Mouse (Mus musculus) embryonic facial prominence, embryonic 10.5 days (tissue): ENCODE results near the gene Ccl24. TPM values are rescaled to one million over a fixed set of nuclear protein-coding genes. Genes with fewer than 3 reads are reported as not detected.

Experiments used
- DNase-seq: peaks from one replicate; pipeline ENCODE4 v3.0.0-alpha.2; 2017; ENCODE audit warnings: low spot score
- H3K27ac ChIP-seq: fragments of 300-500 bp; sonication (generic); replicated peaks from 2 replicates; pipeline ENCODE4 v1.5.1; 2016; ENCODE audit warnings: mild to moderate bottlenecking
- H3K27me3 ChIP-seq: fragments of 300-500 bp; sonication (generic); replicated peaks from 2 replicates; pipeline ENCODE4 v1.6.1; 2016; ENCODE audit warnings: low read depth, mild to moderate bottlenecking; ENCODE audit not compliant: poor library complexity, severe bottlenecking
- H3K36me3 ChIP-seq: fragments of 300-500 bp; sonication (generic); replicated peaks from 2 replicates; pipeline ENCODE4 v1.6.1; 2016; ENCODE audit warnings: mild to moderate bottlenecking, moderate library complexity
- H3K4me1 ChIP-seq: fragments of 300-500 bp; sonication (generic); 2 replicates; pipeline ENCODE4 v1.6.1; 2016
- H3K4me3 ChIP-seq: fragments of 300-500 bp; sonication (generic); 2 replicates; pipeline ENCODE4 v1.5.1; 2016; ENCODE audit warnings: mild to moderate bottlenecking, moderate library complexity
- H3K9me3 ChIP-seq: fragments of 300-500 bp; sonication (generic); 2 replicates; pipeline ENCODE4 v1.6.1; 2016; ENCODE audit warnings: mild to moderate bottlenecking
- WGBS: fragments of 180-500 bp; shearing (Covaris S2); methylation state at CpG from one replicate; pipeline ENCODE4 v1.1.7; 2016; 5-methylcytosine and 5-hydroxymethylcytosine counted together
- polyA plus RNA-seq: library from polyadenylated mRNA; unstranded; fragments of >200 nt; fragmentation: Nextera tagmentation; extraction: Ambion mirVana; gene quantifications from 2 replicates; pipeline ENCODE4 v1.2.1, GENCODE M21; 2016

The Ccl24 gene
- polyA plus RNA-seq, 1 experiment from 2014 or later, result 0.86 TPM

DNA sequence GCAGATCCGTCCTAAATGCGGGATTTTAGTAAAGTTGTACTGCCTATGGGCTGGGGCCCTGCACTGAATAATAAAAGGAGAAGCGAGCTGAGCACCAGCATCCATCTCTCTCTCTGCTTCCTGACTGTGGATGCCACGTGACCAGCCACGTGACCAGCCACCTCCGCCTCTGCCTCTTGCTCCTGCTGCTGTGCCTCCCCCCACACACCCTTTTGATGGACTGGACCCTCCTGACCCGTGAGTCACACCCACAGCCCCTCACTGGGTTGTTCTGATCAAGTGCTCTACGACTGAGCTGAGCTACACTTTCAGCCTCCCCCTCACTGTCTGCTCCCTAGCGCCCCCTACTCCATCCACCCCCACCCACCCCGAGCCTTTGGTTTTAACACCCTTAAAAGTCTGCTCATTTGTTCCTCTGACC lies 35.0 kb downstream of the Ccl24 start:
- no peaks in the 10 kb centered on the region for H3K4me1 ChIP-seq
- 82% methylated on average over 10 of the region's 10 CpGs for WGBS
- no peaks in the 10 kb centered on the region for H3K27me3 ChIP-seq
- no peaks in the 10 kb centered on the region for H3K9me3 ChIP-seq
- H3K27ac ChIP-seq, result no peak overlapping the region
- H3K4me3 ChIP-seq, result no peak overlapping the region
- no peak for DNase-seq
- H3K36me3 ChIP-seq, result no peaks in the 10 kb centered on the region

DNA sequence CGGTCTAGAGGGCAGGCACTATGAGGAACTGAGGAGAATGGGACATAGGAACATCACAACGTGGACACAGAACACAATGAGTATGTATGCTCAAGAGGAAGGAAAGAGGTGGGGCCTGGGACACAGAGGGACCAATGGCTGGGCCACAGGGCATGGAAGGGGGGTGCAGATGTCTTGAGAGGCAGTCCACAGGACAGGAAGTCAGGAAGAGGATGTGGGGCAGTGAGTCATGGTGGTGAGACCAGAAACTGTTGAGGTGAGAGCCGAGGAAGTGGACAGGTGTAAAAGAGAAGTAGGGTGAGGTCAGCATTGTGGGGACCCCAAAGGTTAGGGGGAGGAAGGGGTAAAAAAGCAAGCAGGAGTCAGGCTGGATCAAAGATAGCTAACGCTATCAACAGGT lies 35.5 kb downstream of the Ccl24 start:
- no peak overlapping the region for H3K4me3 ChIP-seq
- H3K27me3 ChIP-seq, result no peaks in the 10 kb centered on the region
- no peak overlapping the region for H3K27ac ChIP-seq
- no peaks in the 10 kb centered on the region for H3K9me3 ChIP-seq
- 75% methylated on average over 4 of the region's 4 CpGs for WGBS
- H3K4me1 ChIP-seq, result no peaks in the 10 kb centered on the region
- DNase-seq, result no peak
- H3K36me3 ChIP-seq, result no peaks in the 10 kb centered on the region

DNA sequence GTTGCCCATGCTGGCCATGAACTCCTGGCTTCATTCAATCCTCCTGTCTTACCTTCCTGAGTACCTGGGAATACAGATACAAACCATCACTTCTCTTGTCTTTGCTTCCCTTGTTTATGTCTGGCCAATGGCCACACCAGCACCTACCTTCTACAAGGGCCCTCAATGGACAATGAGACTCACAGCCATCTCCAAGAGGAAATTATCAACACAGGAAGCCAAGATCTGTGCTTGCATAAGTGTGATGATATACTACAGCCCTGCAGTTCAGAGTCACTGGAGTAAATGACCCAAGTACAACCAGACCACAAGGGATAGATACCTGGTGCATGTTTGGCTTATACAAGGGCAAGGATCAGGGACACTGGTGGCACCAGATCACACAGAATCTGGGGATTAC lies 37.0 kb downstream of the Ccl24 start:
- no peak for DNase-seq

DNA sequence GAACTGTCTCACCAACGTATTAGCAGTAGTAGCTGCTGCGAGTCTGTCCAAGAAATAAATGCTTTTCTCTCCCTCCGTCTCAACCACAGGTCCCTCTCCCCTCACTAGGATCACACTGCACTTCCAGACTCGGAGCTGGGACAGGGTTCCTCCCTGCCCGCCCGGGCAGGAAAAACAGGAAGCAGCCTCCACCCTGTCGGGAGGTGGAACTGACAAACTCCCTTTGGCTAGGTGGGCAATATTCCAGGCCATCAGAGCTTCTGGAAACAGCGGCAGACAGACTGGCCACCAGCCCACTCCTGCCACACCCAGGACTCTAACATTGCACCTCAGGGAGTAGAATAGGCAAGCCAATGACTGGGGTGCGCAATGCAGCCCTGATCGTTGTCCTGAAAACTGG lies 39.4 kb downstream of the Ccl24 start:
- no peaks in the 10 kb centered on the region; the same call in 1 of the 2 replicates for H3K36me3 ChIP-seq
- WGBS, result 77% methylated on average over 10 of the region's 10 CpGs
- no peak overlapping the region for H3K4me3 ChIP-seq
- H3K9me3 ChIP-seq, result no peaks in the 10 kb centered on the region
- H3K27me3 ChIP-seq, result no peaks in the 10 kb centered on the region
- no peak for DNase-seq
- no peaks in the 10 kb centered on the region for H3K4me1 ChIP-seq
- no peak overlapping the region for H3K27ac ChIP-seq

More for the DNA sequence above, 37.0 kb downstream of the Ccl24 start:
- Histone ChIP-seq H3K27me3 (no peaks in the 10 kb centered on the region), H3K27ac (no peak overlapping the region), H3K9me3 (no peaks in the 10 kb centered on the region), H3K4me3 (no peak overlapping the region), H3K36me3 (no peaks in the 10 kb centered on the region; the same call in 1 of the 2 replicates), H3K4me1 (no peaks in the 10 kb centered on the region)

DNA sequence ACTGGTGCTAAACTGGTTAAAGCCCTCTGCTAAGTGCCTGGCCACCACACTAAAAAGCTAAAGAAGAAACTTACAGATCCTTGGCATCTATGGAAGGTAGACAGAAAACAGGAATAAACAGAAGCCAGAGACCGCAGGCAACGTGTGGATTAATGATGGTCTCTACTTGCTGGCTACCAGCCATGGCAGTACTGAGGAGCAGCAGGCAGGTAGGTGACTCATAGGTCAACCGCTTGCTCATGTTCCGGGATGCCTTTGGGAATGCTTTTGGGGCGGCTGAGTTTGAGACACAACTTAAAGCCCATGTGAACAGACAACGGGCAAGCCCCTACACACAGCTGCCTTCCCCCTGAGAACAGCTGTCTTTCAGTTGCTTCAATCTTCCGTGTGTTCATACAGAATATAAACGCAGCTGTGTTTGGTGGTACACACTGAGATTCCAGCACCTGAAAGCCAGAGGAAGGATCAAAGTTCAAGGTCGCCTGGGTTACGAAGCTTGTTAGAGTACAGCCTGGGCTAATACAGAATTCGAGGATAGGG lies 41.5 kb downstream of the Ccl24 start:
- no peak overlapping the region for H3K27ac ChIP-seq
- H3K9me3 ChIP-seq, result no peaks in the 10 kb centered on the region
- H3K4me3 ChIP-seq, result no peak overlapping the region
- no peak for DNase-seq
- WGBS, result 85% methylated on average over 11 of the region's 11 CpGs
- H3K27me3 ChIP-seq, result no peaks in the 10 kb centered on the region
- no peaks in the 10 kb centered on the region for H3K4me1 ChIP-seq
- H3K36me3 ChIP-seq, result peaks cover 9% of the 10 kb centered on the region; the same call in 1 of the 2 replicates

DNA sequence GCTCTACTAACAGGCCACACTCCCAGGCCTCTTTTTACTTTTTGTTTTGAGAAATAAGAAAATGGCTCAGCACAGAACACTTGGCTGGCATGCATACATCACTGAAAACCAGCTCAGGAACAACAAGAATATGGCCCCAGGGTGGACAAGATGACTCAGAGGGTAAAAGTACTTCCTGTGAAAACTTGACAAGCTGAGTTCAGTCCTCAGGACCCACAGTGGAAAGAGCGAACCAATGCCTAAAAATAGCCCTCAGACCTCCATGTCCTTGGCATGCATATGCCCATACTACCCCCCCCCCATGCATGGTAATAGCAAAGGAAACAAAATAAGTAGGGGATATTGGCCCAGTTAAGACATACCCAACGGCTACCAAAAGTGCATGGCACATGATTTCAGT lies 42.9 kb downstream of the Ccl24 start:
- Histone ChIP-seq H3K27me3 (no peaks in the 10 kb centered on the region), H3K4me3 (no peak overlapping the region), H3K36me3 (peaks cover 9% of the 10 kb centered on the region; the same call in 1 of the 2 replicates), H3K4me1 (peaks cover 4% of the 10 kb centered on the region; the same call in 1 of the 2 replicates), H3K9me3 (no peaks in the 10 kb centered on the region), H3K27ac (no peak overlapping the region)
- DNase-seq, result no peak
- WGBS, result 75% methylated on average over 2 of the region's 2 CpGs

DNA sequence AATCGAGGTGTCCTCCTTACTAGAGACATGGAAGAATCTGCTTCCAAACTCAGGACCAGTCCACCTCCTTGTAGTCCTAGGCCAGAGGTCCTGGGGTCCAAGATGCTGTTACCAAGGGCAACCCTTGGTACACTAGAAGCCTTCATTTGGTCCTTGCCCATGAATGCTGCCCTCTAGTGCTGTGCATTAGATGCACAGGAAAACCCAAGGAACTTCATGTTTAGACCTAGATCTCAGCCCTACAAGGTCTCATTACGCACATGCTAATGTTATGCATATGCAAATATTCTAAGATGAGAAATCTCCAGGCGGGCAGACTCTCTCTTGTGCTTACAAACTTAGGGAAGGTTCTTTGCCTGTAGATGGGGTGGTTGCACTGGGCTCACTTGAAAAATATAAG lies 43.5 kb downstream of the Ccl24 start:
- Histone ChIP-seq H3K4me3 (no peak overlapping the region), H3K27ac (no peak overlapping the region), H3K36me3 (peaks cover 9% of the 10 kb centered on the region; the same call in 1 of the 2 replicates), H3K27me3 (no peaks in the 10 kb centered on the region), H3K9me3 (no peaks in the 10 kb centered on the region), H3K4me1 (peaks cover 4% of the 10 kb centered on the region; the same call in 1 of the 2 replicates)
- 74% methylated on average over 3 of the region's 3 CpGs for WGBS
- no peak for DNase-seq

DNA sequence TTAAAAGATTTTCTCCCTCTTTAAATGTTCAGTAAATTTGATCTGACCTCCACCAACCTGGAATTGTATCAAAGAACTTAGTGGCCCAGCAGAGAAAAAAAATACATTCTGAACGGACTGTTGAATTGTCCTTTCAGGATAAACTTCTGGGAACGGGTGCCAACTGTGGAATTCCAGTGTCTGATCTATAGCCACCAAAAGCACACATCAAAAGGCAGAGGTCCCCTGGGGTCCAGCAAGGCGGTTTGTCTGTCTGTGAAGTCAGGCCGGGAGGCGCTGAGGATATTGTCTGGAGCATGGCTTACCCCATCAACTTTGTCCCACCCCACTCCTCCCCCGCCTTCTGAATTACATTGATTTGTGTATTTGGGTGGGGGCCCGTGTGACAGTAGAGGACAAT lies 44.9 kb downstream of the Ccl24 start:
- no peak overlapping the region for H3K27ac ChIP-seq
- WGBS, result 61% methylated on average over 7 of the region's 7 CpGs
- no peaks in the 10 kb centered on the region for H3K9me3 ChIP-seq
- no peak overlapping the region for H3K4me3 ChIP-seq
- DNase-seq, result no peak
- H3K27me3 ChIP-seq, result no peaks in the 10 kb centered on the region
- peaks cover 9% of the 10 kb centered on the region; the same call in 1 of the 2 replicates for H3K36me3 ChIP-seq
- H3K4me1 ChIP-seq, result peaks cover 4% of the 10 kb centered on the region; the same call in 1 of the 2 replicates

DNA sequence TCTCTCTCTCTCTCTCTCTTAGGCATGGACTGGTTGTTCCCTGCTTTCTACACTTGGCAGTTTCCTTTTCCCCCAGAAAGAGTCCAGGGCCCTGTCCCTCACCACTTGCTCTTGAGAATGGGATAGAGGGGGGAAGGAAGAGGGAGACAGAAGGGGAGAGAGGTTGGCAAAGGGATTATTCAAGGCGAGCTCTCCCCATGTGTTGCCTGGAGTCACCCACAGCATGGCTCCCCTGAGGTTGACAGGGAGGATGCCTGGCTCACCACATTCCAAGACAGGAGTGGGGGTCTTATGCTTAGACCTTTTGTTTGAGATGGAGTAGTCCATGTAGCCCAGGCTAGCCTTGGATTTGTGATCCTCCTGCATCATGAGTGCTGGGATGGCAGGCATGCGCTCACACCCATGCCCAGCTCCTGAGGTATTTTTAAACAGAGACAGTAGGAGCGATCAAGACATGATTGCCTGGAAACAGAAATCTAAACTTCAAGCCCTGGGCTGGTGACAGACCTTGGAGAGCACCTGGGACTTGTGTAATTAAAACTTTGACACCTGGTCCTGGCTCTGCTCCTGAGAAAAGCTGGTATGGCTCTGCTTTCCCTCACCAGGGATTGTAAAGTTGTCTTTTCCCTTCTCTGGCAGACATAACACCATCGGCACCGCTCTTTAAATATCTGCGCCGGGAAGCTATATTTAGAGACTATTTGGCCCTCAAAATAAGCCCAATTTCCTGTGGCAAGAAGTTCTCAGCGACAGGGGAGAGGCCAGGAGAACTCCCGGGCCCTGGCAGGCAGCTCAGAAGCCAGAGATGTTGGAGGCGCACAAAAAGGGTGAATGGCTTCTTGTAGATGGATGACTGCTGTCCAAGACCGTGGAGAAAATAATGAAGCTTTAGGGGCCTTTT lies 47.9 kb downstream of the Ccl24 start:
- Histone ChIP-seq H3K4me3 (no peak overlapping the region), H3K27me3 (no peaks in the 10 kb centered on the region), H3K9me3 (no peaks in the 10 kb centered on the region), H3K27ac (no peak overlapping the region), H3K4me1 (peaks cover 7% of the 10 kb centered on the region), H3K36me3 (peaks cover 11% of the 10 kb centered on the region; the same call in 1 of the 2 replicates)
- 78% methylated on average over 11 of the region's 11 CpGs for WGBS
- DNase-seq, result no peak

DNA sequence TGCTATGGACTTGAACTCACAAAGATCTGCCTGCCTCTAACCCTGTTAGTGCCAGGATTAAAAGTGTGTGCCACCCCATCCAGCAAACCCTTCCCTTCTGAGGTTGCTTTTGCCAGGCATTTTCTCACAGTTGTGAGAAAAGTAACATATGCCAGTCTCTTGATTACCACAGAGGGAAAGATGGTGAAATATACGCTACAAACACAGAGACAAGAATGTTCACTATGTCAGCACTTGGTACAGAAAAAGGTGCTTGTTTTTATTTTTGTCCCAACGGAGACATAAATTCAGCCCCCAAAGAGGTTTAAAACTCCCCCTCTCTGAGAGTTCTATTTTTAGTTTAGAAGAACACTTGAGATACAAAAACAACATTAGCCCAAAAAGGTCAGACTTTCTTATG lies 48.8 kb downstream of the Ccl24 start:
- no peak for DNase-seq
- peaks cover 7% of the 10 kb centered on the region for H3K4me1 ChIP-seq
- WGBS, result 93% methylated on average over 2 of the region's 2 CpGs

DNA sequence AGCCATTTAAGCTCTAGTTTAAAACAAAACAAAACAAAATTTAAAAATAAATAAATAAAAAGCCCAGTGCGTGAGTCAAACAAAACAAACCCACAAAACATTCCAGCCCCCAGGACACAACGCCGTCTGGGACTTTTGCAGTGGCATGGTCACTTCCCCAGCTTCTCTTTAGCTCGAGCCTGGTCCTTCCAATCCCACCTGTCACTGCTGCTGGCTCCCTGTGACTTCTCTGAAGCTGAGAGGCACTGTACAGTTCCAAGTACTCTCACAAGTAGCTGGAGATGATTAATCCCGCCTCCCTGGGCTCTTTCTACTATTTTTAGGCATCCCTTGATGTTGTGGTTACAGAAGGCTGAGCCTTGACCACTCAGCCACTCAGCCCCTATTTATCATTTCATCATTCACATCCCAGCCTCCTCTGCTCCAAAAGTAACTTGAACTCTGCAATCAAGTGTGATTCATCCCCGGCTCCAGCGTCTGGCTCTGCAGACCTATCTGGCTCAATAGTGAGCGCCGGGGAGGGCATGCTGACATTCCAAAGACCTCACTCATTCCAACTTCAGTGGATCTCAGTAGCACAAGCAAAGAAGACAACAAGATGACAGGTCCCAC lies 50.6 kb downstream of the Ccl24 start:
- Histone ChIP-seq H3K9me3 (0 out of 2 replicates have a peak, but pooled peaks cover under 1% of the 10 kb centered on the region), H3K4me3 (no peak overlapping the region), H3K27me3 (no peaks in the 10 kb centered on the region), H3K36me3 (peaks cover 11% of the 10 kb centered on the region), H3K27ac (no peak overlapping the region), H3K4me1 (peaks cover 7% of the 10 kb centered on the region)
- no peak for DNase-seq
- WGBS, result 73% methylated on average over 9 of the region's 9 CpGs

More for the DNA sequence above, 48.8 kb downstream of the Ccl24 start:
- Histone ChIP-seq H3K36me3 (peaks cover 11% of the 10 kb centered on the region; the same call in 1 of the 2 replicates), H3K27me3 (no peaks in the 10 kb centered on the region), H3K27ac (no peak overlapping the region), H3K4me3 (no peak overlapping the region), H3K9me3 (no peaks in the 10 kb centered on the region)
